Mouse (Mus musculus) testis, adult 2 months (tissue): ENCODE data around the gene Tas2r113.

Source experiments
- CTCF ChIP-seq: fragments of 200-500 bp; IDR thresholded peaks from 2 replicates; pipeline ENCODE4 v1.5.1; 2012; ENCODE audit warnings: low read depth, mild to moderate bottlenecking, inconsistent platforms, low read length, moderate library complexity; ENCODE audit not compliant: control insufficient read depth, insufficient read depth, insufficient replicate concordance
- POLR2A ChIP-seq: fragments of 200-500 bp; IDR thresholded peaks from 2 replicates; pipeline ENCODE4 v1.6.1; 2012; ENCODE audit warnings: low read depth, mild to moderate bottlenecking, inconsistent platforms, low read length, moderate library complexity; ENCODE audit not compliant: control insufficient read depth

DNA sequence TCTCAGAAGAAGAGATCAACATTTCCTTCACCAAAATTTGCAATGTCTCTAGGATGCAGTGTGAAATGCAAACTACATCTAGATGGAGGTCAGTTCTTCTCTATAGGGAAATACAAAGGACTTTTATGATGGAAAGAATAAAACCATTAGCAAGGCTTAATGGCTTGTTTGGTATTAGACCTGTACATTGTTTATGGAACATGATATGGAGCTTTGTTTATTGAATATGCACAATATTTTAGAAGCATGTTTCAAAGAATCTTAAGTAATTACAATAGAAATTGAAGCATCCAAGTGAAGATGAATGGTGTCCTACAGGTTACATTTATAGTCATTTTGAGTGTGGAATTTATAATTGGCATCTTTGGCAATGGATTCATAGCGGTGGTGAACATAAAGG, 37.7 kb upstream of the Tas2r113 start, which contains the start of gene Tas2r116:
- TF ChIP-seq CTCF = no peak
- no peak for TF ChIP-seq POLR2A
